Mouse (Mus musculus) kidney, postnatal 10 days (tissue): ENCODE measurements around the gene Zzz3.
"Not testable (repeated sequence)": the region's sequence is repeated elsewhere in the genome, so short reads cannot be mapped to it uniquely, and the experiment has no call there.

Source experiments
- DNase-seq: peaks from one replicate; pipeline ENCODE4 v3.0.0; 2021; ENCODE audit warnings: mixed read lengths

The Zzz3 gene

GRCm38 (mm10) chr3:152401964-152402670, 6.8 kb downstream of the Zzz3 start:
- peak; percentile 63 for DNase-seq

GRCm38 (mm10) chr3:152402671-152403066, 7.4 kb downstream of the Zzz3 start:
- no peak for DNase-seq

- no peak for DNase-seq
Measured at GRCm38 (mm10) chr3:152403827-152404226, 8.6 kb downstream of the Zzz3 start.

GRCm38 (mm10) chr3:152405420-152405819, 10.1 kb downstream of the Zzz3 start:
- no peak for DNase-seq

- no peak for DNase-seq
Measured at GRCm38 (mm10) chr3:152405978-152406640, 10.8 kb downstream of the Zzz3 start.

GRCm38 (mm10) chr3:152410980-152411551, 15.8 kb downstream of the Zzz3 start:
- no peak for DNase-seq

GRCm38 (mm10) chr3:152412362-152412761, 17.1 kb downstream of the Zzz3 start:
- DNase-seq, result no peak

GRCm38 (mm10) chr3:152428925-152429324, 33.7 kb downstream of the Zzz3 start:
- DNase-seq, result no peak

- no peak for DNase-seq
Measured at GRCm38 (mm10) chr3:152432677-152433076, 37.4 kb downstream of the Zzz3 start.

GRCm38 (mm10) chr3:152435590-152435989, 40.3 kb downstream of the Zzz3 start:
- DNase-seq, result no peak

GRCm38 (mm10) chr3:152438068-152438467, 42.8 kb downstream of the Zzz3 start:
- DNase-seq, result peak; percentile 27

GRCm38 (mm10) chr3:152442795-152443194, 47.5 kb downstream of the Zzz3 start:
- DNase-seq, result no peak

- no peak for DNase-seq
Measured at GRCm38 (mm10) chr3:152444114-152444513, 48.8 kb downstream of the Zzz3 start.

GRCm38 (mm10) chr3:152446966-152447365, 51.7 kb downstream of the Zzz3 start:
- no peak for DNase-seq

- DNase-seq, result no peak
Measured at GRCm38 (mm10) chr3:152453163-152453562, 57.9 kb downstream of the Zzz3 start.

GRCm38 (mm10) chr3:152457308-152458035, 62.2 kb downstream of the Zzz3 start:
- DNase-seq, result no peak

- DNase-seq, result not testable (repeated sequence)
Measured at GRCm38 (mm10) chr3:152458875-152459274, 63.6 kb downstream of the Zzz3 start.

GRCm38 (mm10) chr3:152460802-152461201, 65.5 kb downstream of the Zzz3 start:
- no peak for DNase-seq

GRCm38 (mm10) chr3:152462038-152462547, 66.8 kb downstream of the Zzz3 start:
- no peak for DNase-seq

GRCm38 (mm10) chr3:152462900-152463299, 67.6 kb downstream of the Zzz3 start:
- DNase-seq, result no peak

- no peak for DNase-seq
Measured at GRCm38 (mm10) chr3:152464462-152464861, 69.2 kb downstream of the Zzz3 start.

- no peak for DNase-seq
Measured at GRCm38 (mm10) chr3:152465338-152465737, 70.1 kb downstream of the Zzz3 start.

- DNase-seq, result no peak
Measured at GRCm38 (mm10) chr3:152466849-152467248, 71.6 kb downstream of the Zzz3 start.
